8 mouse cellular contexts compared by ENCODE assay signal in the genomic region with DNA sequence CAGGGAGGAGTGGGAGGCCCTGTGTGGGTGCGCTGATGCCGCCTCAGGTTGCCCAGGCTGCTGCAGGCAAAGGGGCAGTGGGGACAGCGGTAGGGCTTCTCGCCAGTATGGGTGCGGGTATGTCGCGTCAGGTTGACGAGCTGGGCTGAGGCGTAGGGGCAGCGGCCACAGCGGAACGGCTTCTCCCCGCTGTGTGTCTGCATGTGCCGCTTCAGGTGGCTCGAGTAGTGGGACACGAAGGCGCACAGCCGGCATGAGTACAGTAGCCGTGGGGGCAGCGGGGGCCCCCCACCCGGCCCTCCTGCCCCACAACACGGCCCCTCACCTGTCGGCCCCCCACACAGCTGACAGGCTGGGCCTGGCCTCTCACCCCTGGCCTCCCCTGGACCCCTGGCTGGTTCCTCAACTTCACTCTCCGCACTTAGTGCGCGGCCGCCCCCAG. TPM values are rescaled to one million over a fixed set of nuclear protein-coding genes. Genes with fewer than 3 reads are reported as not detected.
DNase-seq lines count a peak whose midpoint lies in the region; ATAC-seq and TF ChIP-seq lines count a peak whose summit lies in the region.

No protein-coding gene starts in this region.

- no peaks in the 10 kb centered on the region for H3K36me3 ChIP-seq in heart, adult 2 months (ENCODE audit: control insufficient read depth, insufficient read depth, low read length)
- H3K36me3 ChIP-seq in C2C12 (ENCODE audit: control insufficient read depth, insufficient read depth): peaks cover 82% of the 10 kb centered on the region
- H3K36me3 ChIP-seq in limb, embryonic 10.5 days: peaks cover 87% of the 10 kb centered on the region
- H3K36me3 ChIP-seq in stomach, embryonic 15.5 days: peaks cover 71% of the 10 kb centered on the region

- TF ChIP-seq EP300 in heart, adult 2 months (IDR thresholded peaks at IDR 0.05; ENCODE audit: insufficient read depth, low read depth, low read length): no peak

- WGBS in heart, adult 2 months: 88% methylated on average over 27 of the region's 27 CpGs
- 91% methylated on average over 27 of the region's 27 CpGs for WGBS in limb, embryonic 10.5 days
- WGBS in stomach, embryonic 15.5 days: 87% methylated on average over 27 of the region's 27 CpGs

- intact Hi-C loops in heart, adult 2 months (cut with DNase I): loop anchor here (10.0 kb wide), 1 partner anchor 254 kb away; a partner anchor contains a TSS
- intact Hi-C loops in heart, postnatal 10 days (cut with DNase I): no loop called here

- no peaks in the 10 kb centered on the region; the same call in 1 of the 2 replicates for H3K79me2 ChIP-seq in heart, adult 2 months (replicated peaks; ENCODE audit: control insufficient read depth, insufficient read depth, low read length)
- H3K79me2 ChIP-seq in C2C12 (ENCODE audit: control insufficient read depth, insufficient read depth): peaks cover 19% of the 10 kb centered on the region

- H3K4me3 ChIP-seq in heart, adult 2 months: no peak overlapping the region
- peak overlapping the region; percentile 14 for H3K4me3 ChIP-seq in C2C12 (ENCODE audit: insufficient read depth, poor library complexity, severe bottlenecking)
- peak overlapping the region; percentile 87 for H3K4me3 ChIP-seq in limb, embryonic 10.5 days
- peak overlapping the region; percentile 6 for H3K4me3 ChIP-seq in stomach, embryonic 15.5 days (replicated peaks)

- no peak for ATAC-seq in stomach, embryonic 15.5 days (ENCODE audit: insufficient read depth, low FRiP score, low read depth)

- peak in 1 of 2 experiments; percentile 32 for DNase-seq in heart, adult 2 months
- DNase-seq in heart, postnatal 10 days: no peak
- peak; percentile 36 to 54 for DNase-seq in cerebellum, postnatal 25 days
- DNase-seq in limb, embryonic 10.5 days (ENCODE audit: low spot score): no peak
- no peak for DNase-seq in gastrocnemius, adult 18-20 months (ENCODE audit: low spot score)
- no peak for DNase-seq in c-Kit-positive CD71-positive TER-119-positive erythroid progenitor cells, embryonic 14.5 days (ENCODE audit: low spot score)

- no peak overlapping the region for H3K9ac ChIP-seq in heart, adult 2 months (ENCODE audit: low read depth, low read length)
- H3K9ac ChIP-seq in stomach, embryonic 15.5 days: no peak overlapping the region

- peak; percentile 8; the same call in 1 of the 2 replicates for TF ChIP-seq POLR2A in heart, adult 2 months (IDR thresholded peaks at IDR 0.05; ENCODE audit: insufficient read depth, low read depth, low read length)

- H3K4me1 ChIP-seq in heart, adult 2 months (ENCODE audit: control insufficient read depth, insufficient read depth, low read length): peaks cover 1% of the 10 kb centered on the region; the same call in 1 of the 2 replicates
- H3K4me1 ChIP-seq in limb, embryonic 10.5 days: peaks cover 21% of the 10 kb centered on the region
- peaks cover 2% of the 10 kb centered on the region for H3K4me1 ChIP-seq in stomach, embryonic 15.5 days

- H3K4me2 ChIP-seq in stomach, embryonic 15.5 days: peak overlapping the region; percentile 76

- H3K27ac ChIP-seq in heart, adult 2 months: no peak overlapping the region
- no peak overlapping the region for H3K27ac ChIP-seq in limb, embryonic 10.5 days
- H3K27ac ChIP-seq in stomach, embryonic 15.5 days: no peak overlapping the region

- H3K79me3 ChIP-seq in C2C12 (ENCODE audit: low read depth): peaks cover 9% of the 10 kb centered on the region

- H3ac ChIP-seq in C2C12 (ENCODE audit: control insufficient read depth, insufficient read length, low read depth): no peak overlapping the region

- TF ChIP-seq CTCF in heart, adult 2 months (IDR thresholded peaks at IDR 0.05): no peak
- TF ChIP-seq CTCF in C2C12 (IDR thresholded peaks at IDR 0.05; ENCODE audit: control insufficient read depth, insufficient read depth, insufficient read length): no peak

- no peaks in the 10 kb centered on the region for H3K27me3 ChIP-seq in heart, adult 2 months (ENCODE audit: control insufficient read depth, insufficient read depth, low read length)
- H3K27me3 ChIP-seq in C2C12 (ENCODE audit: control insufficient read depth, insufficient read depth, insufficient read length): no peaks in the 10 kb centered on the region
- H3K27me3 ChIP-seq in limb, embryonic 10.5 days (ENCODE audit: low read depth, poor library complexity, severe bottlenecking): no peaks in the 10 kb centered on the region
- H3K27me3 ChIP-seq in stomach, embryonic 15.5 days (replicated peaks): no peaks in the 10 kb centered on the region

- peaks cover 4% of the 10 kb centered on the region; the same call in 1 of the 2 replicates for H3K9me3 ChIP-seq in limb, embryonic 10.5 days (replicated peaks)
- H3K9me3 ChIP-seq in stomach, embryonic 15.5 days: no peaks in the 10 kb centered on the region

TF ChIP-seq in C2C12, 6 proteins besides CTCF, POLR2A, EP300 and RAD21:
- TF ChIP-seq MYOG (IDR thresholded peaks at IDR 0.05; ENCODE audit: control insufficient read depth, extremely low read depth, insufficient read length): no peak
- no peak for TF ChIP-seq MYOD1 (IDR thresholded peaks at IDR 0.05; ENCODE audit: control insufficient read depth, insufficient read length, low read depth)
- no peak for TF ChIP-seq CEBPB (IDR thresholded peaks at IDR 0.05; ENCODE audit: low read depth)
- no peak for TF ChIP-seq MAX (IDR thresholded peaks at IDR 0.05)
- no peak for TF ChIP-seq FOSL1 (IDR thresholded peaks at IDR 0.05; ENCODE audit: insufficient read depth, low read length, poor library complexity, severe bottlenecking)
- no peak for TF ChIP-seq USF1 (IDR thresholded peaks at IDR 0.05; ENCODE audit: low read depth)

RNA-seq across cellular contexts. Expression of a gene that starts 1.8 kb away (rescaled TPM):
- total RNA-seq in heart, adult 2 months (2021): 1 to 10 TPM; 6.6 to 8.1 TPM
- polyA plus RNA-seq in heart, adult 2 months (2012; rRNA removed): 12.7 and 14.2 TPM in 2 replicates
- total RNA-seq in heart, postnatal 10 days (2021): 10 to 100 TPM; 12.7 to 12.9 TPM
- 20.9 TPM for polyA plus RNA-seq in C2C12 (2012; fragmentation: generic; extraction: Trizol)
- 11.8 and 11.9 TPM in 2 replicates for polyA plus RNA-seq in limb, embryonic 10.5 days (2016; fragmentation: Nextera tagmentation; extraction: Ambion mirVana)
- polyA plus RNA-seq in stomach, embryonic 15.5 days (2015; fragmentation: Nextera tagmentation; extraction: Ambion mirVana): 8.6 and 9.8 TPM in 2 replicates
- total RNA-seq in gastrocnemius, adult 18-20 months (2021): 1 to 10 TPM; 6.0 to 7.2 TPM

RNA-seq across cellular contexts. Expression of a gene that starts 7.1 kb away (rescaled TPM):
- total RNA-seq in heart, adult 2 months (2021): 10 to 100 TPM; 48.0 to 50.8 TPM
- polyA plus RNA-seq in heart, adult 2 months (2012; rRNA removed): 61.3 and 88.9 TPM in 2 replicates
- 10 to 100 TPM; 44.8 to 45.2 TPM for total RNA-seq in heart, postnatal 10 days (2021)
- 46.8 TPM for polyA plus RNA-seq in C2C12 (2012; fragmentation: generic; extraction: Trizol)
- polyA plus RNA-seq in limb, embryonic 10.5 days (2016; fragmentation: Nextera tagmentation; extraction: Ambion mirVana): 85.7 and 89.6 TPM in 2 replicates
- polyA plus RNA-seq in stomach, embryonic 15.5 days (2015; fragmentation: Nextera tagmentation; extraction: Ambion mirVana): 60.3 and 68.3 TPM in 2 replicates
- 10 to 100 TPM; 42.9 to 46.8 TPM for total RNA-seq in gastrocnemius, adult 18-20 months (2021)

RNA-seq across cellular contexts. Expression of a gene that starts 7.3 kb away (rescaled TPM):
- total RNA-seq in heart, adult 2 months (2021): 10 to 100 TPM; 58.1 to 63.2 TPM
- polyA plus RNA-seq in heart, adult 2 months (2012; rRNA removed): 66.8 and 85.1 TPM in 2 replicates
- 10 to 100 TPM; 80.0 to 80.7 TPM for total RNA-seq in heart, postnatal 10 days (2021)
- polyA plus RNA-seq in C2C12 (2012; fragmentation: generic; extraction: Trizol): 115 TPM
- polyA plus RNA-seq in limb, embryonic 10.5 days (2016; fragmentation: Nextera tagmentation; extraction: Ambion mirVana): 128 and 140 TPM in 2 replicates
- 115 and 132 TPM in 2 replicates for polyA plus RNA-seq in stomach, embryonic 15.5 days (2015; fragmentation: Nextera tagmentation; extraction: Ambion mirVana)
- 10 to 100 TPM; 29.1 to 30.8 TPM for total RNA-seq in gastrocnemius, adult 18-20 months (2021)

RNA-seq across cellular contexts. Expression of a gene that starts 20.1 kb away (rescaled TPM):
- total RNA-seq in heart, adult 2 months (2021): 10 to 100 TPM; 51.1 to 60.8 TPM
- 26.6 and 35.1 TPM in 2 replicates for polyA plus RNA-seq in heart, adult 2 months (2012; rRNA removed)
- 10 to 100 TPM; 70.1 to 86.9 TPM for total RNA-seq in heart, postnatal 10 days (2021)
- polyA plus RNA-seq in C2C12 (2012; fragmentation: generic; extraction: Trizol): 159 TPM
- 189 and 210 TPM in 2 replicates for polyA plus RNA-seq in limb, embryonic 10.5 days (2016; fragmentation: Nextera tagmentation; extraction: Ambion mirVana)
- polyA plus RNA-seq in stomach, embryonic 15.5 days (2015; fragmentation: Nextera tagmentation; extraction: Ambion mirVana): 124 and 125 TPM in 2 replicates
- 10 to 100 TPM; 37.8 to 43.9 TPM for total RNA-seq in gastrocnemius, adult 18-20 months (2021)

RNA-seq across cellular contexts. Expression of a gene that starts 20.4 kb away (rescaled TPM):
- total RNA-seq in heart, adult 2 months (2021): 10 to 100 TPM; 27.4 to 32.3 TPM
- polyA plus RNA-seq in heart, adult 2 months (2012; rRNA removed): 34.8 and 56.2 TPM in 2 replicates
- 10 to 100 TPM; 45.1 to 48.3 TPM for total RNA-seq in heart, postnatal 10 days (2021)
- 36.9 TPM for polyA plus RNA-seq in C2C12 (2012; fragmentation: generic; extraction: Trizol)
- polyA plus RNA-seq in limb, embryonic 10.5 days (2016; fragmentation: Nextera tagmentation; extraction: Ambion mirVana): 120 and 136 TPM in 2 replicates
- polyA plus RNA-seq in stomach, embryonic 15.5 days (2015; fragmentation: Nextera tagmentation; extraction: Ambion mirVana): 53.4 and 69.6 TPM in 2 replicates
- total RNA-seq in gastrocnemius, adult 18-20 months (2021): 10 to 100 TPM; 20.7 to 20.9 TPM

Comparison
In these comparisons a context has a peak if more than half of its experiments do, and no peak if none do; other contexts are left out.
1. DNase-seq: peak in cerebellum, postnatal 25 days (2 of 2); none in heart, postnatal 10 days (0 of 2), limb, embryonic 10.5 days (single experiment), gastrocnemius, adult 18-20 months (single experiment) and c-Kit-positive CD71-positive TER-119-positive erythroid progenitor cells, embryonic 14.5 days (single experiment).